Mouse (Mus musculus): ENCODE measurements around the gene Gsap. TPM values are rescaled to one million over a fixed set of nuclear protein-coding genes. Genes with fewer than 3 reads are reported as not detected.

Gene Gsap
- polyA plus RNA-seq, 1 experiment from 2014 or later = 44.6 TPM

GRCm38 (mm10) chr5:21260746-21261145 is 74.7 kb downstream of the Gsap start:
- no peaks in the 10 kb centered on the region for H3K9me3 ChIP-seq (ENCODE audit: low read length)
- DNase-seq (ENCODE audit: low spot score) (no peak), ATAC-seq (no peak)
- no peak overlapping the region for H3K4me2 ChIP-seq (replicated peaks; ENCODE audit: low read depth, low read length)
- TF ChIP-seq CTCF (IDR thresholded peaks at IDR 0.05) (no peak), EP300 (IDR thresholded peaks at IDR 0.05) (no peak)
- no peaks in the 10 kb centered on the region for H3K4me1 ChIP-seq (ENCODE audit: insufficient read depth, low read depth, low read length)
- 59% methylated on average over 7 of the region's 7 CpGs for WGBS
- no peaks in the 10 kb centered on the region for H3K27me3 ChIP-seq (replicated peaks; ENCODE audit: insufficient read depth, low read length)
- no peak overlapping the region for H3K9ac ChIP-seq (replicated peaks; ENCODE audit: low read depth)
- no peak overlapping the region for H3K27ac ChIP-seq (ENCODE audit: low read length)
- no peak overlapping the region for H3K4me3 ChIP-seq (ENCODE audit: low read depth, low read length)
- no peaks in the 10 kb centered on the region for H3K36me3 ChIP-seq (ENCODE audit: insufficient read depth, low read length)

- no peaks in the 10 kb centered on the region for H3K9me3 ChIP-seq (ENCODE audit: low read length)
- H3K4me3 ChIP-seq (ENCODE audit: low read depth, low read length) = no peak overlapping the region
- WGBS = 36% methylated on average over 6 of the region's 6 CpGs
- no peak overlapping the region for H3K9ac ChIP-seq (replicated peaks; ENCODE audit: low read depth)
- no peaks in the 10 kb centered on the region for H3K36me3 ChIP-seq (ENCODE audit: insufficient read depth, low read length)
- TF ChIP-seq EP300 (IDR thresholded peaks at IDR 0.05) (no peak), CTCF (IDR thresholded peaks at IDR 0.05) (no peak)
- no peak overlapping the region for H3K4me2 ChIP-seq (replicated peaks; ENCODE audit: low read depth, low read length)
- no peak for DNase-seq (ENCODE audit: low spot score)
- H3K27ac ChIP-seq (ENCODE audit: low read length) = no peak overlapping the region
- H3K27me3 ChIP-seq (replicated peaks; ENCODE audit: insufficient read depth, low read length) = no peaks in the 10 kb centered on the region
- H3K4me1 ChIP-seq (ENCODE audit: insufficient read depth, low read depth, low read length) = no peaks in the 10 kb centered on the region
- ATAC-seq = no peak
Observed at GRCm38 (mm10) chr5:21261202-21261844, 75.3 kb downstream of the Gsap start.

- Histone ChIP-seq H3K9ac (replicated peaks; ENCODE audit: low read depth) (no peak overlapping the region), H3K9me3 (ENCODE audit: low read length) (no peaks in the 10 kb centered on the region), H3K4me3 (ENCODE audit: low read depth, low read length) (no peak overlapping the region), H3K4me2 (replicated peaks; ENCODE audit: low read depth, low read length) (no peak overlapping the region), H3K36me3 (ENCODE audit: insufficient read depth, low read length) (no peaks in the 10 kb centered on the region), H3K27ac (ENCODE audit: low read length) (no peak overlapping the region), H3K4me1 (ENCODE audit: insufficient read depth, low read depth, low read length) (no peaks in the 10 kb centered on the region), H3K27me3 (replicated peaks; ENCODE audit: insufficient read depth, low read length) (no peaks in the 10 kb centered on the region)
- no peak for TF ChIP-seq CTCF (IDR thresholded peaks at IDR 0.05)
- TF ChIP-seq EP300 (IDR thresholded peaks at IDR 0.05) = no peak
- 52% methylated on average over 18 of the region's 18 CpGs for whole genome bisulfite sequencing
- no peak for DNase-seq (ENCODE audit: low spot score)
- no peak for ATAC-seq
Observed at GRCm38 (mm10) chr5:21263202-21264055, 77.4 kb downstream of the Gsap start.

GRCm38 (mm10) chr5:21264352-21265021 is 78.4 kb downstream of the Gsap start:
- Histone ChIP-seq H3K4me3 (ENCODE audit: low read depth, low read length) (no peak overlapping the region), H3K36me3 (ENCODE audit: insufficient read depth, low read length) (no peaks in the 10 kb centered on the region), H3K27ac (ENCODE audit: low read length) (no peak overlapping the region), H3K27me3 (replicated peaks; ENCODE audit: insufficient read depth, low read length) (no peaks in the 10 kb centered on the region), H3K9me3 (ENCODE audit: low read length) (no peaks in the 10 kb centered on the region), H3K9ac (replicated peaks; ENCODE audit: low read depth) (no peak overlapping the region), H3K4me2 (replicated peaks; ENCODE audit: low read depth, low read length) (no peak overlapping the region), H3K4me1 (ENCODE audit: insufficient read depth, low read depth, low read length) (no peaks in the 10 kb centered on the region)
- 88% methylated on average over 8 of the region's 8 CpGs for WGBS
- no peak for DNase-seq (ENCODE audit: low spot score)
- TF ChIP-seq EP300 (IDR thresholded peaks at IDR 0.05) = no peak
- no peak for TF ChIP-seq CTCF (IDR thresholded peaks at IDR 0.05)
- no peak for ATAC-seq

- no peak for TF ChIP-seq EP300 (IDR thresholded peaks at IDR 0.05)
- peak; percentile 93 for TF ChIP-seq CTCF (IDR thresholded peaks at IDR 0.05)
- H3K4me1 ChIP-seq (ENCODE audit: insufficient read depth, low read depth, low read length) = no peaks in the 10 kb centered on the region
- no peak overlapping the region for H3K27ac ChIP-seq (ENCODE audit: low read length)
- H3K36me3 ChIP-seq (ENCODE audit: insufficient read depth, low read length) = no peaks in the 10 kb centered on the region
- WGBS = 12% methylated on average over 4 of the region's 4 CpGs
- DNase-seq (ENCODE audit: low spot score) (peak; percentile 80), ATAC-seq (peak; percentile 38)
- H3K4me2 ChIP-seq (replicated peaks; ENCODE audit: low read depth, low read length) = no peak overlapping the region
- H3K4me3 ChIP-seq (ENCODE audit: low read depth, low read length) = no peak overlapping the region
- H3K27me3 ChIP-seq (replicated peaks; ENCODE audit: insufficient read depth, low read length) = no peaks in the 10 kb centered on the region
- H3K9ac ChIP-seq (replicated peaks; ENCODE audit: low read depth) = no peak overlapping the region
- H3K9me3 ChIP-seq (ENCODE audit: low read length) = no peaks in the 10 kb centered on the region
Observed at GRCm38 (mm10) chr5:21265049-21265448, 79.0 kb downstream of the Gsap start.

GRCm38 (mm10) chr5:21267090-21267489 is 81.0 kb downstream of the Gsap start:
- Histone ChIP-seq H3K4me2 (replicated peaks; ENCODE audit: low read depth, low read length) (no peak overlapping the region), H3K27me3 (replicated peaks; ENCODE audit: insufficient read depth, low read length) (no peaks in the 10 kb centered on the region), H3K36me3 (ENCODE audit: insufficient read depth, low read length) (no peaks in the 10 kb centered on the region), H3K9ac (replicated peaks; ENCODE audit: low read depth) (no peak overlapping the region), H3K27ac (ENCODE audit: low read length) (no peak overlapping the region), H3K4me1 (ENCODE audit: insufficient read depth, low read depth, low read length) (no peaks in the 10 kb centered on the region), H3K4me3 (ENCODE audit: low read depth, low read length) (no peak overlapping the region), H3K9me3 (ENCODE audit: low read length) (no peaks in the 10 kb centered on the region)
- DNase-seq (ENCODE audit: low spot score) (peak; percentile 74), ATAC-seq (peak; percentile 69)
- 58% methylated on average over 2 of the region's 2 CpGs for WGBS
- TF ChIP-seq CTCF (IDR thresholded peaks at IDR 0.05) (peak; percentile 19; the same call in 1 of the 2 replicates), EP300 (IDR thresholded peaks at IDR 0.05) (no peak)

Measured in lung, postnatal 0 days (tissue).